Mouse (Mus musculus): Measurements from ENCODE around the gene Gid8. TPM values are rescaled to one million over a fixed set of nuclear protein-coding genes. Genes with fewer than 3 reads are reported as not detected.

Gid8 gene
- polyA plus RNA-seq, 1 experiment from 2014 or later = 54.1 TPM

DNA sequence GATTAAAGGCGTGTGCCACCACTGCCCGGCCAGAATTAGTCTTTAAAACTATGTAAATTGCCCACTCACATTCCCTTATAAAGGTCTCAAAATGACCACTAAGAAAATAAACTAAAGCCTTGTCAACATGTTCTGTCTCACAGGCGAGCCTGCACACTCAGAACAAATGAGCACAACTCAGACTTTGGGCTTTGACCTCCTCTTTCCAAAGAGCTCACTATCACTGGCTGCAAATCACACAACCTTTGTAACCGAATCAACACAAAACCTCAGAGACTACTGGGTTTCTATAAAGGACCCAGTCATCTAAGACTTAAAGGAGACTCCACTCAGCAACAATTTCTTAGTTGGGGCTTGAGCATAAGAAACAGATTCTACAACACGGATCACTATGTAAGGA is 9.5 kb upstream of the Gid8 start:
- in situ Hi-C loops (cut with MboI; ENCODE audit: low pct_unique_long_range_greater_than_20kb) = no loop called here
- ATAC-seq = no peak
- no peak for DNase-seq (ENCODE audit: low read depth, low spot score)
- ChIA-PET CTCF (interaction anchor here (1.1 to 2.1 kb wide), 4 partner anchors 10 to 112 kb away, joined by 3 to 9 read pairs (median 6); partner anchors contain the start of gene Ogfr), POLR2A (interaction anchor here (0.6 kb wide), 1 partner anchor 806 kb away, joined by 3 read pairs; no protein-coding TSS in a partner anchor)
- no peak for TF ChIP-seq CTCF (IDR thresholded peaks at IDR 0.05)
- no peaks in the 10 kb centered on the region for H3K27me3 ChIP-seq

DNA sequence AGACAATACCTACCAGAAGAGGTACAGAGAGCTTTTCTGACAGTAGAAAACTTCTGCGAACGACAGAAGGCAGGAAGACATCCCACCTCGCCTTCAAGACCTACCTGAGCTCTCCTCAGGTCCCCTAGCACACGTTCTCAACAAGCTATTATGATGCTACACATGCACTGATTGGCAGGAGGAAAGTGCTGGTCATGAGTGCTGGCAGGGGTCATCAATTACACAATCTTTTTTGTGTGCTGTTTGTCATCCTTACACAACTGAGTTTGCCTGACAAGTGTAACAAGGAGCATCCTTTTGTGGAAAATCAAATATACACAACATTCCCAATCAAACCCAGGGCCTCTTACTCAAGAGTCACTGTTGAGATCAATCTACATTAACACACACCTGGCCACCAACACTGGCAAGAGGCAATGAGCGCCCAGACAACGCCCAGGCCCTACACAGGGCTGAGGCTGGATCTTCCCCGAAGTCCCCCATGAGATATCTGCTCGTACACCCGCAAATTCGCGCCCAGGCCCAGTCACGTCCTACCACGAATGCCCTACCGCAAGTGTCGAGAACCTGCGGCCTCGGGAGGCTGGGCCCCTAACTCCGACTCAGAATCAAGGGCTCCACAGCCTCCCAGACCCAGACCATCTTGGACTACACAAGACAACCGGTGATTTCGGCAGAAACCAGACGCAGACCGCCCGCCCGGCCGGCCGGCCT is 8.7 kb upstream of the Gid8 start:
- TF ChIP-seq CTCF (IDR thresholded peaks at IDR 0.05) = no peak
- ChIA-PET POLR2A (interaction anchor here (0.9 kb wide), 1 partner anchor 10 kb away, joined by 3 read pairs; no protein-coding TSS in a partner anchor), CTCF (interaction anchor here (1.1 to 2.7 kb wide), 4 partner anchors 11 to 113 kb away, joined by 3 to 23 read pairs (median 8); partner anchors contain the start of gene Ogfr)
- DNase-seq (ENCODE audit: low read depth, low spot score) (no peak), ATAC-seq (peak; percentile 4)
- H3K27me3 ChIP-seq = no peaks in the 10 kb centered on the region
- in situ Hi-C loops (cut with MboI; ENCODE audit: low pct_unique_long_range_greater_than_20kb) = no loop called here

DNA sequence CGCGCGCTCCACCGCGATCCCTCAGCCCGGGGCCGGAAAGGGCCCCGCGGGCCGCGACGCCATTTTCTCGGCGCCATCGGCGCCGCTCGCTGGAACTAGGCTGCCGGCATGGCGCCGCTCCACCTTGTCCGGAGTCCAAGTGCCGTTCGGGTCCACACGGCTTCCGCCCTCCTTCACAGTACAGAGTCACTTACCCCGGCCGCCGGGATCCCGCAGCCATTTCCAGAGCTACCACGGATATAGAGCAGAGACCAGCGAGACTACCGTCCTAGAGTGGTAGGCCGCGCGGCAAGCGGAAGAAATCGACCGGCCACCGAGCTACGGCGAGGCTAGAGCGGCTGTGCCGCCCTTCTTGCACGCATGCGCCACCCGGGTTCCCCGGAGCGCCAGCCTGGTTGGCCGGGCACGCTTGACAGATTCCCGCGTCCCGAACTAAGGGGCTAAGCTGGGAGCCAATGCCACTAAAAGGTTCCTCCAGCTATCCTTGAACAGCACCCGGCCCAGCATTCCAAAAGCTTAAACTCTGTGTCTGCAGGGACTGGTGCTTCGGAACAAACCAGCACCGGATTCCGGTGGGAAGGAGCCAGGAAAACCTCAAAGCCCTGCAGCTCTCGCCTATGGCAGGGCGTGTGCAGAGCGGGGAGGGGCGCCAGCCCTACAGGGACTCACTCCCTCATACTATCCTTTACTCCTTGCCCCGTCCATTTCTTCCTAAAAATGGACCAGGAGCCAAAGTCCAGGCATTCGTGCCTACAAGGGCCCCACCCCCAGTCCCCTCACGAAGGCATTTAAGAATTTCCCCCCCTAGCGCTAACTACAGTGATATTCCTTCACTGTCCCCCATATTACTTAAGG is 7.9 kb upstream of the Gid8 start:
- POLR2A ChIA-PET = interaction anchor here (0.9 kb wide), 1 partner anchor 10 kb away, joined by 3 read pairs; no protein-coding TSS in a partner anchor

GRCm38 (mm10) chr2:180702701-180703149 is 7.2 kb upstream of the Gid8 start:
- ChIA-PET POLR2A (no interaction called here), CTCF (interaction anchor here (0.8 to 2.7 kb wide), 5 partner anchors 13 to 119 kb away, joined by 3 to 23 read pairs (median 3); no protein-coding TSS in a partner anchor)
- ATAC-seq = no peak
- no peak for DNase-seq (ENCODE audit: low read depth, low spot score)
- in situ Hi-C loops (cut with MboI; ENCODE audit: low pct_unique_long_range_greater_than_20kb) = no loop called here
- no peaks in the 10 kb centered on the region for H3K27me3 ChIP-seq
- no peak for TF ChIP-seq CTCF (IDR thresholded peaks at IDR 0.05)

More for the DNA sequence above, 7.9 kb upstream of the Gid8 start:
- no peaks in the 10 kb centered on the region for H3K27me3 ChIP-seq
- CTCF ChIA-PET = interaction anchor here (0.8 to 2.7 kb wide), 5 partner anchors 12 to 118 kb away, joined by 3 to 23 read pairs (median 3); no protein-coding TSS in a partner anchor
- TF ChIP-seq CTCF (IDR thresholded peaks at IDR 0.05) = no peak
- DNase-seq (ENCODE audit: low read depth, low spot score) (peak; percentile 56), ATAC-seq (peak; percentile 79)
- in situ Hi-C loops (cut with MboI; ENCODE audit: low pct_unique_long_range_greater_than_20kb) = no loop called here

GRCm38 (mm10) chr2:180703175-180703574 is 6.7 kb upstream of the Gid8 start:
- no peaks in the 10 kb centered on the region for H3K27me3 ChIP-seq
- no peak for TF ChIP-seq CTCF (IDR thresholded peaks at IDR 0.05)
- ChIA-PET CTCF (interaction anchor here (1.1 to 2.7 kb wide), 3 partner anchors 25 to 119 kb away, joined by 3 to 23 read pairs (median 3); no protein-coding TSS in a partner anchor), POLR2A (no interaction called here)
- ATAC-seq (no peak), DNase-seq (ENCODE audit: low read depth, low spot score) (no peak)
- in situ Hi-C loops (cut with MboI; ENCODE audit: low pct_unique_long_range_greater_than_20kb) = no loop called here

DNA sequence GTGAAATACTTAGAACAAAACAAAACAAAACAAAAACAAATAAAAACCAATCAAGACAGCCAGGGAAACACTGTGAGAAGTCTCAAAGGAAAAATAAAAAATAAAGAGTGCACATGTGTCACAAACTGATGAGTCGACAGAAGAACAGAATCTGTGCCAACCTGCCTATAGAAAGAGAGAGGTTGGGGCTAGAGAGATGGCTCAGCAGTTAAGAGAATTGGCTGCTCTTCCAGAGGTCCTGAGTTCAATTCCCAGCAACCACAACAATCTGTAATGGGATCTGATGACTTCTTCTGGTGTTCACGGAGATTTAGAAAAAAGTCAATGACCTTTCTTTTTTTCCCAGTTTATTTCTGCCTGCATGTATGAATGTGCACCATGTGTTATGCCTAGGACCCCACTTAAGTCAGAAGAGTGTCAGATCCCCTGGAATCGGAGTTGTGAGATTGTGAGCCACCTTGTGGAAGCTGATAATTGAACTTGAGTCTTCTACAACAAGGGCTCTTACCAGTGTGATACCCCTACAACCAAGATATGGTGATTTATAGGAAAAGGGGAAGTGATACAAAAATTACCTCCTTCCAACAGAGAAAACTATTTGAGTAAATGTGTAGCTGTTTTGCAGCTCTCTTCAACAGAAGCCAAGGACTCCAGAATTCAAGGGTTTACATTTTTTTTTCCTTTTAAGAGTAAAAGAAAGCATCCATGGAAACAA is 6.1 kb upstream of the Gid8 start:
- no peaks in the 10 kb centered on the region for H3K27me3 ChIP-seq
- CTCF ChIA-PET = interaction anchor here (1.3 to 2.7 kb wide), 3 partner anchors 9 to 25 kb away, joined by 4 to 23 read pairs (median 5); no protein-coding TSS in a partner anchor
- ATAC-seq (no peak), DNase-seq (ENCODE audit: low read depth, low spot score) (no peak)
- in situ Hi-C loops (cut with MboI; ENCODE audit: low pct_unique_long_range_greater_than_20kb) = no loop called here
- POLR2A ChIA-PET = no interaction called here
- TF ChIP-seq CTCF (IDR thresholded peaks at IDR 0.05) = no peak

GRCm38 (mm10) chr2:180704591-180704990 is 5.3 kb upstream of the Gid8 start:
- in situ Hi-C loops (cut with MboI; ENCODE audit: low pct_unique_long_range_greater_than_20kb) = no loop called here
- ChIA-PET CTCF (interaction anchor here (1.3 to 2.1 kb wide), 3 partner anchors 10 to 26 kb away, joined by 4 to 6 read pairs (median 5); no protein-coding TSS in a partner anchor), POLR2A (no interaction called here)
- H3K27me3 ChIP-seq = no peaks in the 10 kb centered on the region
- no peak for ATAC-seq
- no peak for DNase-seq (ENCODE audit: low read depth, low spot score)
- no peak for TF ChIP-seq CTCF (IDR thresholded peaks at IDR 0.05)

GRCm38 (mm10) chr2:180705066-180705465 is 4.9 kb upstream of the Gid8 start:
- no peaks in the 10 kb centered on the region for H3K27me3 ChIP-seq
- no peak for TF ChIP-seq CTCF (IDR thresholded peaks at IDR 0.05)
- DNase-seq (ENCODE audit: low read depth, low spot score) (no peak), ATAC-seq (no peak)
- ChIA-PET POLR2A (no interaction called here), CTCF (interaction anchor here (1.0 to 2.1 kb wide), 4 partner anchors 10 to 26 kb away, joined by 4 to 6 read pairs (median 4); no protein-coding TSS in a partner anchor)
- in situ Hi-C loops (cut with MboI; ENCODE audit: low pct_unique_long_range_greater_than_20kb) = no loop called here

- TF ChIP-seq CTCF (IDR thresholded peaks at IDR 0.05) = no peak
- in situ Hi-C loops (cut with MboI; ENCODE audit: low pct_unique_long_range_greater_than_20kb) = no loop called here
- ATAC-seq (no peak), DNase-seq (ENCODE audit: low read depth, low spot score) (no peak)
- POLR2A ChIA-PET = no interaction called here
- CTCF ChIA-PET = interaction anchor here (0.7 to 2.1 kb wide), 3 partner anchors 11 to 27 kb away, joined by 3 to 6 read pairs (median 4); no protein-coding TSS in a partner anchor
- H3K27me3 ChIP-seq = no peaks in the 10 kb centered on the region
Measured at GRCm38 (mm10) chr2:180705975-180706374, 3.9 kb upstream of the Gid8 start.

Data from Patski (cell line).